Mouse (Mus musculus) liver, embryonic 13.5 days (tissue): Measurements from ENCODE around the gene Slc6a9. TPM values are rescaled to one million over a fixed set of nuclear protein-coding genes. Genes with fewer than 3 reads are reported as not detected.

Experiments used
- ATAC-seq: fragments of 200-750 bp; cut with Nextera tagmentation; 2 replicates; pipeline ENCODE4 v1.8.0; 2017; ENCODE audit warnings: low read depth, mild to moderate bottlenecking, moderate number of reproducible peaks, moderate library complexity
- DNase-seq: peaks from one replicate; pipeline ENCODE4 v3.0.0; 2022
- H3K27ac ChIP-seq: fragments of 300-500 bp; sonication (generic); 2 replicates; pipeline ENCODE4 v1.5.1; 2015; ENCODE audit warnings: moderate library complexity, mild to moderate bottlenecking, inconsistent platforms
- H3K27me3 ChIP-seq: fragments of 300-500 bp; sonication (generic); 2 replicates; pipeline ENCODE4 v1.6.1; 2015; ENCODE audit warnings: mild to moderate bottlenecking, inconsistent platforms
- H3K36me3 ChIP-seq: fragments of 300-500 bp; sonication (generic); 2 replicates; pipeline ENCODE4 v1.6.1; 2015; ENCODE audit warnings: mild to moderate bottlenecking, inconsistent platforms
- H3K4me1 ChIP-seq: fragments of 300-500 bp; sonication (generic); replicated peaks from 2 replicates; pipeline ENCODE4 v1.6.1; 2015; ENCODE audit warnings: inconsistent platforms
- H3K4me2 ChIP-seq: fragments of 300-500 bp; sonication (generic); 2 replicates; pipeline ENCODE4 v1.6.1; 2015; ENCODE audit warnings: inconsistent platforms, mild to moderate bottlenecking, moderate library complexity
- H3K4me3 ChIP-seq: fragments of 300-500 bp; sonication (generic); replicated peaks from 2 replicates; pipeline ENCODE4 v1.5.1; 2015; ENCODE audit warnings: mild to moderate bottlenecking, inconsistent platforms
- H3K9ac ChIP-seq: fragments of 300-500 bp; sonication (generic); 2 replicates; pipeline ENCODE4 v1.6.1; 2015; ENCODE audit warnings: mild to moderate bottlenecking, inconsistent platforms
- H3K9me3 ChIP-seq: fragments of 300-500 bp; sonication (generic); replicated peaks from 2 replicates; pipeline ENCODE4 v1.6.1; 2016; ENCODE audit warnings: inconsistent platforms
- WGBS: fragments of 180-500 bp; shearing (Covaris S2); methylation state at CpG from one replicate; pipeline ENCODE4 v1.1.7; 2015; ENCODE audit not compliant: insufficient replicate concordance; 5-methylcytosine and 5-hydroxymethylcytosine counted together
- polyA plus RNA-seq: library from polyadenylated mRNA; unstranded; fragments of >200 nt; fragmentation: Nextera tagmentation; extraction: Ambion mirVana; gene quantifications from 2 replicates; pipeline ENCODE4 v1.2.1, GENCODE M21; 2015

Gene Slc6a9
- polyA plus RNA-seq, 1 experiment from 2014 or later: 45.2 TPM

DNA sequence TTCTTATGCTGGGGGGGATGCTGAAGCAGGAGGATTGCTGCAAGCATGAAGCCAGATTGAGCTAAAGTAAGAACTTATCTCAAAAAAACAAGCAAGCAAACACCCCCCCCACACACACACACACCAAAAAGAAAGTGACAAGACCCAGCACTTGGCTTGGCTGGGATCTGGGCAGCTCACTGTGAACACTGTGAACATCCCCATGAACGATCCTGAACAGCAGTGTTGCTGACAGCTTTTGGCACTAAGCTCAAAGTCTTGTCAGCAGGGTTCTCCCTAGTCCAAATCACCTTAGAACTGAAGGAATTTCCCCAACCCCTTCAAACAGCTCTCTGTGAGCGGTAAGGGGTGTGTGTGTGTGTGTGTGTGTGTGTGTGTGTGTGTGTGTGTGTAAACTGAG, 89.1 kb downstream of the Slc6a9 start:
- H3K36me3 ChIP-seq: no peaks in the 10 kb centered on the region
- no peak for DNase-seq
- H3K27ac ChIP-seq: no peak overlapping the region
- H3K4me2 ChIP-seq: no peak overlapping the region
- no peak for ATAC-seq
- H3K27me3 ChIP-seq: peaks cover 72% of the 10 kb centered on the region
- H3K9me3 ChIP-seq: no peaks in the 10 kb centered on the region
- H3K9ac ChIP-seq: no peak overlapping the region
- 68% methylated on average over 2 of the region's 2 CpGs for WGBS
- H3K4me3 ChIP-seq: no peak overlapping the region
- peaks cover 42% of the 10 kb centered on the region for H3K4me1 ChIP-seq

Other genes with a start within 250 kb of the Slc6a9 start
- 24.0 and 24.4 TPM in 2 replicates for gene Dmap1, start 152.2 kb upstream of the Slc6a9 start, polyA plus RNA-seq
- not detected in 2 replicates for gene Gm12845, start 110.1 kb upstream of the Slc6a9 start, polyA plus RNA-seq
- gene Klf17, start 68.9 kb upstream of the Slc6a9 start, polyA plus RNA-seq: not detected in 2 replicates
- gene Ccdc24, start 38.1 kb downstream of the Slc6a9 start, polyA plus RNA-seq: 1.0 and 1.1 TPM in 2 replicates
- gene B4galt2, start 49.0 kb downstream of the Slc6a9 start, polyA plus RNA-seq: 1.8 and 1.9 TPM in 2 replicates
- gene Atp6v0b, start 52.8 kb downstream of the Slc6a9 start, polyA plus RNA-seq: 158 and 159 TPM in 2 replicates
- gene Dph2, start 57.5 kb downstream of the Slc6a9 start, polyA plus RNA-seq: 9.8 and 10.5 TPM in 2 replicates
- 22.5 and 25.9 TPM in 2 replicates for gene Ipo13, start 80.5 kb downstream of the Slc6a9 start, polyA plus RNA-seq
- gene Artn, start 95.3 kb downstream of the Slc6a9 start, polyA plus RNA-seq: 2.5 and 2.7 TPM in 2 replicates